Mouse (Mus musculus): Measurements from ENCODE around the gene Tspan32.

GRCm38 (mm10) chr7:143053961-143054611 is 49.2 kb downstream of the Tspan32 start:
- TF ChIP-seq CTCF (IDR thresholded peaks at IDR 0.05; ENCODE audit: control insufficient read depth, insufficient read depth, insufficient replicate concordance, low read depth, low read length) (no peak), POLR2A (IDR thresholded peaks at IDR 0.05; ENCODE audit: control insufficient read depth, low read depth, low read length) (no peak)

All from testis, adult 2 months (tissue).